Mouse (Mus musculus) adrenal gland (tissue): ENCODE data around the gene Hipk2.

Source experiments
- intact Hi-C: fragments of 180-260 bp; cut with DNase I; formaldehyde crosslinking; loops from one replicate; pipeline ENCODE4 v1.15.1; 2025

Hipk2 gene

DNA sequence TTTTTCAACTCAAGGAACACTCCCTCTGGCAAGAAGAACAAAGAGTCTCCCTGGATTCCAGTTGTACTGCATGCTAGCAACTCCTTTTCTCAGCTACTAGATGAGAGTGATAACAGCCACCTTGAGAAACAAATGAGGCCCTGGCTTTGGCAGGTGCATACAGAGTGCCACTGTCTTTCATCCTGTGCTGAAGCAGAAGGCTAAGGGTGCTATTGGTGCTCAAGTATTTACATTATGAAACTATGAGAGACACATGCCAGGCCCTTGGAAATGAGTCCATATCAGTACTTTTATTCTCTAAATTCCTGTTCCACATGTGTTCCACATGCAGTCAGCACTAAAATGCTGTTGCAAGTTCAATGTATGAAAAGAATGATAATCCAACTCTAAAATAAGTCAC is 79.0 kb downstream of the Hipk2 start:
- intact Hi-C loops: no loop called here

- intact Hi-C loops: no loop called here
Observed at GRCm38 (mm10) chr6:38796388-38796787, 79.6 kb downstream of the Hipk2 start.

DNA sequence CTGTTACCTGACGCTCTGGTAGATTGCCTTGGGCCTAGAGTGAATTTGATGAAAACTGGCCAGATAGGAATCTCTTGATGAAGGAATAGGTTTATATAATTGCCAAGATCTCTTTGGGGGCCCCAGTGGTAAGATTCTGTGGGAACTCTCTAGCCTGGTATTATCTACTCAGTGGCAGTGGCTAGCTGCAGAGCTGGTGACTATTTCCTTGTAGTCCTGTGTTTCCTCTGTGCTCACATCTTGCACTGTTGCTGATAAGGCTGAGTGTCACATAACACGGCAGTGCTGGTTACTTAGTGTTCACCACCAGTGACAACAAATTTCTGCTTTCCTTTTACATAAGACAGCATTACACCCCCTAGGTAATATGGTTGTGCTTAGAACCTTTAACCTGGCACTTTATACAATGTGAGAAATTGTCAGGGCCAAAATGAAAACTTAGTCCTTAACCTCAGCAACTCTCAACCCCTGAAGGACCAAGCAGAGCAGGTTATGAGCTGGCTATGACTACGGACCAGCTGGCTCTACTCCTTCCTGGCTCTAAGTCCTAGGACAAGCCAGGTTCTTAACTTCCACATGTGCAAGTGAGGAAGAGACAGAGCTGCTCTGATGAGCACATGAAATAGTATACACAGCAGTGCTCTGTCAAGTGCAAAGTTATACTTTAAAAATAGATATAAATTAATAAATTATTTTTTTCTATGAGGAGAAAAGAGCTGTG is 80.7 kb downstream of the Hipk2 start:
- intact Hi-C loops: no loop called here

- intact Hi-C loops: no loop called here
Observed at GRCm38 (mm10) chr6:38792966-38793365, 83.0 kb downstream of the Hipk2 start.

- intact Hi-C loops: no loop called here
Observed at GRCm38 (mm10) chr6:38789221-38789810, 86.6 kb downstream of the Hipk2 start.

- intact Hi-C loops: no loop called here
Observed at GRCm38 (mm10) chr6:38787811-38788509, 88.0 kb downstream of the Hipk2 start.

GRCm38 (mm10) chr6:38787134-38787533 is 88.8 kb downstream of the Hipk2 start:
- intact Hi-C loops: no loop called here

GRCm38 (mm10) chr6:38785747-38786146 is 90.2 kb downstream of the Hipk2 start:
- intact Hi-C loops: no loop called here

DNA sequence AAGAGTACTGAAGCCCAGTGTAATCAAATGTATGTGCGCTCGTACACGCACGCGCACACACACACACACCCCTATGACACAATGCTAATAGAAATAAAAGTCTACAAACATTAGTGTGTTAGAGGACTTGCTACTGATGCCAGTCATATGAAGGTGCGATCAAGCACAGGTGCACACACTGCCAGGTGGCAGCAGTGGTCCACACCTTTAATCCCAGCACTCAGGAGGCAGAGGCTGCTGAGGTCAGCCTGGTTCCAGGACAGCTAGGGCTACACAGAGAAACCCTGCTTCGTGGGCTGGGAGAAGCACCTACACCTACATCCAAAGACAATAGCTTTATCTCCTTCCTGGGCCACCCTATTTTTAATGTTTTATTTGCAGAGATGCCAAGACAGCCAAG is 96.6 kb downstream of the Hipk2 start:
- intact Hi-C loops: no loop called here

GRCm38 (mm10) chr6:38778887-38779286 is 97.1 kb downstream of the Hipk2 start:
- intact Hi-C loops: no loop called here

- intact Hi-C loops: no loop called here
Observed at GRCm38 (mm10) chr6:38776000-38776584, 99.9 kb downstream of the Hipk2 start.

DNA sequence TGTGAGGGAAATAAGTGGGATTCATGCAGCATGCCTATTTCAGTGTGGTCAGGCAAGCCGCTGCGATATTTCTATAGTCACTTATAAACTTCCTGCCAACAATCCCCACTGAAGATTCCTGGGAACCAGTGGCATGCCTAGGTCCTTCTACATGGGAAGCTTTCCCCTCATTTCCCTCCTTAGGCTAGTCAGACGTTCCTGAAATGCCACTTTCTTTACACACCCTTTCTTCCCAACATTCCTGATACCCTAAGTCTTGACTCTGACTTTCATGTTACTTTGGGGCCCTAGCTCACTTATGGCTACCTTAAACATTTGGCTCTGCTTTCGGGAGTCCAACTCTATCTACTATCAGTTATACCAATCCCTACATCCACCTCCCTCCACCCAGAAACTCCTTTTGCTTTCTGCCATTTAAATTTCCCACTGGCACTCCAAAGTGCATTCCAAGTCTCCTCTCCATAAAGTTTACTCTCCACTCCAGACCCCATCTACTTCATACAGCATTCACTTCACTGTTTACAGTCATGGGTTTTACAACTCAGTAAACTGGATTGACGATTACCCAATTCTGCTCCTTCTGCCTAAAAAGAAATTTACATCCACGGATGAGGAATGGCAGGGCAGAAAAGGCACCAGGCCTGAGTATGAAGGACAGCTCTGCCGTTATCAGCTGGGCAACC is 103.0 kb downstream of the Hipk2 start:
- intact Hi-C loops: no loop called here

GRCm38 (mm10) chr6:38771061-38771667 is 104.8 kb downstream of the Hipk2 start:
- intact Hi-C loops: no loop called here

- intact Hi-C loops: no loop called here
Observed at GRCm38 (mm10) chr6:38769627-38770026, 106.3 kb downstream of the Hipk2 start.

DNA sequence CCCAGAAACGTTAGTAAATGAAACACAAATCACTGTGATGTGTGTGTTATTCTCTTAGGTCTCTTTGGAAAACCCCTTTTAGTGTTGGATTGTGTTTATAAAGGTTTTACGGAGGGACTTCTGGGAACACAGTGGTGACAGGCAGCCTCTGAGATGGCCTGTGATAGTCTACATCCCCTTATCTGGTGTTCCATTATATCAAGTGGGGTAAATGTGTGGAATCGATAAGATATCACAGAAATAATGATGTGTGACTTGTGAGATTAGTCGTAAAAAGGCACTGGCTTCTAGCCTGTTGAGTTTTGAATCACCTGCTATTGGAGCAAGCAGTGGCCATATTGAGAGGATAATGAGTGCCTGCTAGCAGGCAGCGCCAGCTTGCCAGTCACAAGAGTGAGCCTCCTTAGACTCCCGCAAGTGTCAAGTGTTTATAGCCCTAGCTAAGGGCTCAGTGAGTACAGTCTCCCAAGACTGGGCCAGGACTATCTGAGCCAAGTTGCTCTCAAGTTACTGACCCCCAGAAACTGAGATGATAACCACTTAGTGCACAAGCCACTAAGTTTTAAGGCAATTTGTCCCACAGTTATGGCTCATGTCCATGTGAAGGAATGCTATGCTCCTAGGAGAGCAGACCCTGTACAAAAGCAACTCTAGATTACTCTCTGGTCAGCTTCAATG is 113.2 kb downstream of the Hipk2 start:
- intact Hi-C loops: no loop called here

- intact Hi-C loops: no loop called here
Observed at GRCm38 (mm10) chr6:38762006-38762405, 114.0 kb downstream of the Hipk2 start.

DNA sequence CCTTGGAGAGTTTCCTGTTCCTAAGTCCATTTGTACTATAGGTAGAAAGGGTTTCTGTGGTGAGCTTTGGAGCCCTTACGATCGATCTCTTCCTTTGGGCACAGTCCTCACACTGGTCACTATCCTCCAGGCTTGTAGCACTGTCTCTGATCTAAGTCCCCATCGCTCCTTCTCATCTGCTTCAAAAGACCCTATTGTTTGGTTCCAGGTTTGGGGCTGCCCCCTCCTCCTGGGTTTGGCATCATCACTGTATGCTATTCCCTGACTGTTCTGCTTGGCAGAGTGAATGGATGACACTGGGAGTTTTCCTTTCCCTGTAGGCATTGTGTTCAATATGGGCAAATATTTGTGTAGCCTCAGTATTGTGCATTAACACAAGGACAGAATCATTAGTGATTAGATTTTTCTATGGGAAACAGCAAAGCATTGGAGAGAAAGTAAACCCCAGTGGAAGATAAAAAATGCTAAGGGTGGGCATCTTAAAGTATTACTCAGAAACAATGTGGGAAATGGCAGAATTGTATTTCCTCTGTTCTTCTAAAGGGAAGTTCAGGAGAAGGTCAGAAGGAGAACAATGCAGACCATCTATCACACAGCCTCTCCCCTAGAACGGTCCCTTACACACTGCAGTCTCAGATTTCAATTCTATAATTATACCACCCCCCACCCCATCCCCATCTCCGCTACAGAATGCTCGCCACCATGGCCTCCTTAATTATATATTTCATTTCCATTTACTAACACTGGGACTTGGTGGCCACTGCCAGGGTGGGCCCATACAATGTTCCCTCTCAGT is 114.9 kb downstream of the Hipk2 start:
- intact Hi-C loops: no loop called here

DNA sequence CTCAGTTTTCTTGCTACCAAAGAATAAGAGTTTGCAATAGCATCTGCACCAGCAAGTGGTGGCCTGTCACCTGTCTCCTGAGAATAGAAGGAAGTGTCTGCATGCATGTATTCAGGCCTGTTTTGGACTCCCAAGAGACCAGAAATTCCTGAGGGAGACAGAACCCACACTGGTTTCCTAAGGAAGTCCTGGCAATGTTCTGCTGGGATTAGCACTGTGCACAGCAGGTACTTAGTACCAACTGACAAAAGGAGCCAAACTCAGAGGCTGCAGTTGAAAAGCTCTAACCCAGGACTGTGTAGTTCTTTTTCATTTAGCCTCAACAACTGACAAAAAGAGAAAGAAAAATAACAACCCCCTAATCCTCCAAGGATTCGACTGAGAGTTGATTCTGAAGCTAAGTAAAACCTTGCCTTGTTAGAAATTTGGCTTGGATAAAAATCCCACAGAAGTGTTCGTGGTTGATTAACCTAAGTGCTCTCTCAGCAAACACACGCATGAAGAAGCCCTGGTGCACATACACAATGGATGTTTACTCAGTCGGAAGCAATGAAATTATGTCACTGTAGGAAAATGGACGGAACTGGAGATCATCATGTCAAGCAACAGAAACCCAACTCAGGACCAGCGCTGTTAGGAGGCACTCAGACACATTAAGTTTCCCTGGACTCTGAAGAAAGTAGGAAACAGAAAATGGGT is 115.9 kb downstream of the Hipk2 start:
- intact Hi-C loops: no loop called here

- intact Hi-C loops: no loop called here
Observed at GRCm38 (mm10) chr6:38759186-38759585, 116.8 kb downstream of the Hipk2 start.
